Mouse (Mus musculus) neural tube, embryonic 12.5 days (tissue): ENCODE results near the gene H2-Q6. TPM values are rescaled to one million over a fixed set of nuclear protein-coding genes. Genes with fewer than 3 reads are reported as not detected.
"Not testable (repeated sequence)": the region's sequence is repeated elsewhere in the genome, so short reads cannot be mapped to it uniquely, and the experiment has no call there.

Source experiments
- ATAC-seq: fragments of 200-750 bp; cut with Nextera tagmentation; 2 replicates; pipeline ENCODE4 v1.8.0; 2017; ENCODE audit warnings: low read depth, mild to moderate bottlenecking, moderate TSS enrichment, moderate library complexity; ENCODE audit not compliant: low FRiP score
- H3K27ac ChIP-seq: fragments of 300-500 bp; sonication (generic); 2 replicates; pipeline ENCODE4 v1.5.1; 2016
- H3K27me3 ChIP-seq: fragments of 300-500 bp; sonication (generic); replicated peaks from 2 replicates; pipeline ENCODE4 v1.6.1; 2016; ENCODE audit warnings: mild to moderate bottlenecking
- H3K36me3 ChIP-seq: fragments of 300-500 bp; sonication (generic); 2 replicates; pipeline ENCODE4 v1.6.1; 2016; ENCODE audit warnings: mild to moderate bottlenecking
- H3K4me1 ChIP-seq: fragments of 300-500 bp; sonication (generic); 2 replicates; pipeline ENCODE4 v1.6.1; 2016
- H3K4me2 ChIP-seq: fragments of 300-500 bp; sonication (generic); replicated peaks from 2 replicates; pipeline ENCODE4 v1.6.1; 2016; ENCODE audit warnings: mild to moderate bottlenecking
- H3K4me3 ChIP-seq: fragments of 300-500 bp; sonication (generic); 2 replicates; pipeline ENCODE4 v1.5.1; 2016
- H3K9ac ChIP-seq: fragments of 300-500 bp; sonication (generic); 2 replicates; pipeline ENCODE4 v1.6.1; 2016; ENCODE audit warnings: mild to moderate bottlenecking
- H3K9me3 ChIP-seq: fragments of 300-500 bp; sonication (generic); 2 replicates; pipeline ENCODE4 v1.6.1; 2016; ENCODE audit warnings: mild to moderate bottlenecking
- WGBS: fragments of 180-500 bp; shearing (Covaris S2); methylation state at CpG from one replicate; pipeline ENCODE4 v1.1.7; 2016; 5-methylcytosine and 5-hydroxymethylcytosine counted together
- polyA plus RNA-seq: library from polyadenylated mRNA; unstranded; fragments of >200 nt; fragmentation: Nextera tagmentation; extraction: Ambion mirVana; gene quantifications from 2 replicates; pipeline ENCODE4 v1.2.1, GENCODE M21; 2016

The H2-Q6 gene
- polyA plus RNA-seq, 1 experiment from 2014 or later: 0.48 TPM

GRCm38 (mm10) chr17:35420206-35420810 is 4.3 kb upstream of the H2-Q6 start:
- not testable (repeated sequence) for H3K4me3 ChIP-seq, H3K4me1 ChIP-seq, H3K9ac ChIP-seq, H3K9me3 ChIP-seq, H3K27me3 ChIP-seq, H3K4me2 ChIP-seq, ATAC-seq, H3K36me3 ChIP-seq, H3K27ac ChIP-seq
- 19% methylated on average over 11 of the region's 11 CpGs for WGBS

GRCm38 (mm10) chr17:35421331-35421730 is 3.3 kb upstream of the H2-Q6 start:
- ATAC-seq, H3K9me3 ChIP-seq, H3K36me3 ChIP-seq, H3K4me1 ChIP-seq, H3K9ac ChIP-seq, H3K4me3 ChIP-seq, H3K4me2 ChIP-seq, H3K27ac ChIP-seq: not testable (repeated sequence)
- peaks cover 18% of the 10 kb centered on the region for H3K27me3 ChIP-seq
- 91% methylated on average over 4 of the region's 4 CpGs for WGBS

- not testable (repeated sequence) for H3K4me2 ChIP-seq, H3K9ac ChIP-seq, H3K36me3 ChIP-seq, H3K27ac ChIP-seq, H3K4me3 ChIP-seq, ATAC-seq, H3K9me3 ChIP-seq, H3K4me1 ChIP-seq
- H3K27me3 ChIP-seq: peaks cover 18% of the 10 kb centered on the region
- 88% methylated on average over 5 of the region's 5 CpGs for WGBS
Measured at GRCm38 (mm10) chr17:35422360-35422759, 2.3 kb upstream of the H2-Q6 start.

GRCm38 (mm10) chr17:35423131-35423810 is 1.4 kb upstream of the H2-Q6 start:
- H3K36me3 ChIP-seq, H3K9ac ChIP-seq, H3K4me1 ChIP-seq, H3K27ac ChIP-seq, ATAC-seq, H3K9me3 ChIP-seq, H3K4me3 ChIP-seq, H3K4me2 ChIP-seq: not testable (repeated sequence)
- peaks cover 18% of the 10 kb centered on the region for H3K27me3 ChIP-seq
- WGBS: 80% methylated on average over 3 of the region's 3 CpGs

GRCm38 (mm10) chr17:35424106-35424505 is 544 bp upstream of the H2-Q6 start:
- not testable (repeated sequence) for H3K9me3 ChIP-seq, H3K27ac ChIP-seq, H3K4me1 ChIP-seq, H3K9ac ChIP-seq, H3K4me3 ChIP-seq, ATAC-seq, H3K36me3 ChIP-seq, H3K4me2 ChIP-seq
- WGBS: 87% methylated on average over 3 of the region's 3 CpGs
- peaks cover 18% of the 10 kb centered on the region for H3K27me3 ChIP-seq

GRCm38 (mm10) chr17:35425474-35425873 is 824 bp downstream of the H2-Q6 start:
- H3K27me3 ChIP-seq: peaks cover 18% of the 10 kb centered on the region
- not testable (repeated sequence) for H3K4me1 ChIP-seq, H3K27ac ChIP-seq, H3K9me3 ChIP-seq, H3K36me3 ChIP-seq, H3K9ac ChIP-seq
- peak overlapping the region; percentile 32 for H3K4me3 ChIP-seq
- H3K4me2 ChIP-seq: peak overlapping the region; percentile 68
- 16% methylated on average over 28 of the region's 28 CpGs for WGBS
- peak; percentile 38; the same call in 1 of the 2 replicates for ATAC-seq

GRCm38 (mm10) chr17:35428883-35429282 is 4.2 kb downstream of the H2-Q6 start:
- H3K36me3 ChIP-seq, ATAC-seq, H3K4me3 ChIP-seq, H3K4me1 ChIP-seq, H3K9me3 ChIP-seq, H3K4me2 ChIP-seq, H3K27ac ChIP-seq, H3K9ac ChIP-seq: not testable (repeated sequence)
- WGBS: 89% methylated on average over 6 of the region's 6 CpGs
- peaks cover 18% of the 10 kb centered on the region for H3K27me3 ChIP-seq

GRCm38 (mm10) chr17:35430671-35431070 is 6.0 kb downstream of the H2-Q6 start:
- not testable (repeated sequence) for H3K27ac ChIP-seq, H3K27me3 ChIP-seq, H3K4me1 ChIP-seq, H3K9me3 ChIP-seq, H3K9ac ChIP-seq, ATAC-seq, H3K4me3 ChIP-seq, H3K36me3 ChIP-seq, H3K4me2 ChIP-seq
- 87% methylated on average over 6 of the region's 6 CpGs for WGBS

GRCm38 (mm10) chr17:35432167-35432566 is 7.5 kb downstream of the H2-Q6 start:
- not testable (repeated sequence) for H3K9me3 ChIP-seq
- 84% methylated on average over 3 of the region's 3 CpGs for WGBS

GRCm38 (mm10) chr17:35434836-35435235 is 10.2 kb downstream of the H2-Q6 start:
- not testable (repeated sequence) for H3K36me3 ChIP-seq, H3K4me2 ChIP-seq, ATAC-seq, H3K9me3 ChIP-seq, H3K4me3 ChIP-seq, H3K27ac ChIP-seq, H3K4me1 ChIP-seq, H3K27me3 ChIP-seq, H3K9ac ChIP-seq
- WGBS: 8% methylated on average over 8 of the region's 8 CpGs

More at GRCm38 (mm10) chr17:35432167-35432566, 7.5 kb downstream of the H2-Q6 start:
- H3K4me1 ChIP-seq, H3K27me3 ChIP-seq, H3K27ac ChIP-seq, H3K4me3 ChIP-seq, H3K4me2 ChIP-seq, ATAC-seq, H3K9ac ChIP-seq, H3K36me3 ChIP-seq: not testable (repeated sequence)

GRCm38 (mm10) chr17:35435577-35435976 is 10.9 kb downstream of the H2-Q6 start:
- H3K9ac ChIP-seq, H3K9me3 ChIP-seq, H3K27ac ChIP-seq, H3K4me2 ChIP-seq, H3K4me1 ChIP-seq, ATAC-seq, H3K27me3 ChIP-seq, H3K4me3 ChIP-seq, H3K36me3 ChIP-seq: not testable (repeated sequence)
- WGBS: 77% methylated on average over 3 of the region's 3 CpGs

GRCm38 (mm10) chr17:35437386-35437936 is 12.8 kb downstream of the H2-Q6 start:
- H3K27me3 ChIP-seq, H3K9ac ChIP-seq, H3K36me3 ChIP-seq, H3K4me1 ChIP-seq, H3K4me3 ChIP-seq, ATAC-seq, H3K4me2 ChIP-seq, H3K9me3 ChIP-seq, H3K27ac ChIP-seq: not testable (repeated sequence)
- WGBS: 80% methylated on average over 1 of the region's 1 CpGs

- H3K27ac ChIP-seq, H3K4me1 ChIP-seq, H3K36me3 ChIP-seq, H3K9me3 ChIP-seq, H3K9ac ChIP-seq, H3K27me3 ChIP-seq, H3K4me3 ChIP-seq, ATAC-seq: not testable (repeated sequence)
- WGBS: 86% methylated on average over 2 of the region's 3 CpGs
- H3K4me2 ChIP-seq: peak overlapping the region; percentile 77; the same call in 1 of the 2 replicates
Measured at GRCm38 (mm10) chr17:35438395-35438794, 13.7 kb downstream of the H2-Q6 start.
